Mouse (Mus musculus): Measurements from ENCODE around the gene Plac8. TPM values are rescaled to one million over a fixed set of nuclear protein-coding genes. Genes with fewer than 3 reads are reported as not detected.

Gene Plac8
- total RNA-seq, 2 experiments from 2014 or later = not detected

Other genes with a start within 250 kb of the Plac8 start
- gene Sec31a, start 156.0 kb downstream of the Plac8 start, total RNA-seq (2021) = 10 to 100 TPM; 97.3 to 97.6 TPM
- 10 to 100 TPM; 15.5 to 17.7 TPM for gene Lin54, start 71.6 kb downstream of the Plac8 start, total RNA-seq (2021)
- 10 to 100 TPM; 77.1 to 77.9 TPM for gene Cops4, start 53.9 kb downstream of the Plac8 start, total RNA-seq (2021)
- 10 to 100 TPM; 59.7 to 59.9 TPM for gene Coq2, start 102.9 kb upstream of the Plac8 start, total RNA-seq (2021)
- 1 to 10 TPM; 2.5 to 2.7 TPM for gene Hpse, start 147.5 kb upstream of the Plac8 start, total RNA-seq (2021)
- 10 to 100 TPM; 17.8 to 19.9 TPM for gene Helq, start 226.4 kb upstream of the Plac8 start, total RNA-seq (2021)
- 10 to 100 TPM; 56.0 to 57.8 TPM for gene Mrps18c, start 226.4 kb upstream of the Plac8 start, total RNA-seq (2021)
- gene Abraxas1, start 248.7 kb upstream of the Plac8 start, total RNA-seq (2021) = 1 to 10 TPM; 4.8 to 5.7 TPM